Mouse (Mus musculus) MEL (cell line): ENCODE measurements around the gene Coch. TPM values are rescaled to one million over a fixed set of nuclear protein-coding genes. Genes with fewer than 3 reads are reported as not detected.

Experiments used
- DNase-seq: peaks from one replicate; pipeline ENCODE4 v3.0.0; 2011; ENCODE audit warnings: low read depth, low spot score
- H3K27ac ChIP-seq: 2 replicates; pipeline ENCODE4 v1.5.1; 2012; ENCODE audit warnings: low read depth, mild to moderate bottlenecking, control low read depth, low read length, moderate library complexity; ENCODE audit not compliant: control insufficient read depth
- H3K27me3 ChIP-seq, 2 experiments: fragments of 150-350 bp in 1 of 2; sonication (generic) in 1 of 2; 2 replicates each; pipeline ENCODE4 v1.6.1; 2012; ENCODE audit warnings: low read length in 2 of 2, mild to moderate bottlenecking in 2 of 2, improper control_type of control experiment in 1 of 2, moderate library complexity in 1 of 2; ENCODE audit not compliant: insufficient read depth in 2 of 2, control insufficient read depth in 1 of 2
- H3K36me3 ChIP-seq, 2 experiments: 2 replicates each; pipeline ENCODE4 v1.6.1; 2012 to 2014; ENCODE audit warnings: low read length in 2 of 2, improper control_type of control experiment in 1 of 2, inconsistent platforms in 1 of 2, mild to moderate bottlenecking in 1 of 2; ENCODE audit not compliant: insufficient read depth in 2 of 2, control insufficient read depth in 1 of 2
- H3K4me1 ChIP-seq, 2 experiments: fragments of 150-350 bp in 1 of 2; sonication (generic) in 1 of 2; 2 replicates each; pipeline ENCODE4 v1.6.1; 2012; ENCODE audit warnings: low read length in 2 of 2, improper control_type of control experiment in 1 of 2, mild to moderate bottlenecking in 1 of 2; ENCODE audit not compliant: insufficient read depth in 2 of 2, control insufficient read depth in 1 of 2
- H3K4me3 ChIP-seq, 2 experiments: fragments of 150-350 bp in 1 of 2; sonication (generic) in 1 of 2; 2 replicates each; pipeline ENCODE4 v1.5.1; 2012; ENCODE audit warnings: low read depth in 2 of 2, low read length in 2 of 2, mild to moderate bottlenecking in 2 of 2, moderate library complexity in 2 of 2, control low read depth in 1 of 2, improper control_type of control experiment in 1 of 2; ENCODE audit not compliant: control insufficient read depth in 1 of 2, insufficient read depth in 1 of 2
- H3K79me2 ChIP-seq: 2 replicates; pipeline ENCODE4 v1.6.1; 2012; ENCODE audit warnings: mild to moderate bottlenecking, low read length, moderate library complexity; ENCODE audit not compliant: control insufficient read depth, poor library complexity, insufficient read depth
- H3K9ac ChIP-seq: 2 replicates; pipeline ENCODE4 v1.6.1; 2012; ENCODE audit warnings: low read depth, mild to moderate bottlenecking, control low read depth, low read length, moderate library complexity; ENCODE audit not compliant: control insufficient read depth, poor library complexity, severe bottlenecking
- H3K9me3 ChIP-seq: fragments of 150-350 bp; sonication (generic); replicated peaks from 2 replicates; pipeline ENCODE4 v1.6.1; 2012; ENCODE audit warnings: mild to moderate bottlenecking, low read length, improper control_type of control experiment, moderate library complexity; ENCODE audit not compliant: insufficient read depth
- CHD1 ChIP-seq: IDR thresholded peaks from 2 replicates; pipeline ENCODE4 v1.6.1; 2012; ENCODE audit warnings: low read depth, mild to moderate bottlenecking, inconsistent platforms, low read length, improper control_type of control experiment
- CTCF ChIP-seq, 3 experiments: IDR thresholded peaks in 2 of 3; conservative IDR thresholded peaks in 1 of 3; 2 replicates each; pipeline ENCODE4 v1.5.1; 2011 to 2012; ENCODE audit warnings: low read length in 3 of 3, low read depth in 2 of 3, mild to moderate bottlenecking in 2 of 3, improper control_type of control experiment in 1 of 3, inconsistent platforms in 1 of 3, mixed read lengths in 1 of 3, moderate library complexity in 1 of 3; ENCODE audit not compliant: control insufficient read depth in 1 of 3, insufficient read depth in 1 of 3, poor library complexity in 1 of 3, severe bottlenecking in 1 of 3
- EP300 ChIP-seq, 2 experiments: IDR thresholded peaks; 2 replicates each; pipeline ENCODE4 v1.6.1; 2011; ENCODE audit warnings: improper control_type of control experiment in 2 of 2, low read length in 2 of 2, low read depth in 1 of 2, mild to moderate bottlenecking in 1 of 2
- KAT2A ChIP-seq: conservative IDR thresholded peaks from 2 replicates; pipeline ENCODE4 v1.6.1; 2012; ENCODE audit warnings: low read depth, low read length, improper control_type of control experiment, inconsistent platforms
- MEF2A ChIP-seq: IDR thresholded peaks from 2 replicates; pipeline ENCODE4 v1.6.1; 2014; ENCODE audit warnings: low read depth, mild to moderate bottlenecking, inconsistent platforms, low read length, improper control_type of control experiment; ENCODE audit not compliant: poor library complexity, insufficient replicate concordance, severe bottlenecking; ENCODE audit errors: extremely low read depth
- MXI1 ChIP-seq: IDR thresholded peaks from 2 replicates; pipeline ENCODE4 v1.6.1; 2011; ENCODE audit warnings: mild to moderate bottlenecking, low read depth, low read length, improper control_type of control experiment
- MYB ChIP-seq: IDR thresholded peaks from 2 replicates; pipeline ENCODE4 v1.6.1; 2011; ENCODE audit warnings: mild to moderate bottlenecking, low read depth, low read length, improper control_type of control experiment
- MYC ChIP-seq: IDR thresholded peaks from 2 replicates; pipeline ENCODE4 v1.6.1; 2011; ENCODE audit warnings: low read depth, mild to moderate bottlenecking, low read length, improper control_type of control experiment, moderate library complexity
- NRF1 ChIP-seq: IDR thresholded peaks from 2 replicates; pipeline ENCODE4 v1.6.1; 2014; ENCODE audit warnings: low read depth, mild to moderate bottlenecking, inconsistent platforms, low read length, improper control_type of control experiment, moderate library complexity; ENCODE audit not compliant: poor library complexity, insufficient read depth, severe bottlenecking
- POLR2A ChIP-seq, 2 experiments: IDR thresholded peaks; 2 replicates each; pipeline ENCODE4 v1.6.1; 2011 to 2012; ENCODE audit warnings: low read length in 2 of 2, mild to moderate bottlenecking in 2 of 2, control low read depth in 1 of 2, improper control_type of control experiment in 1 of 2, low read depth in 1 of 2, moderate library complexity in 1 of 2; ENCODE audit not compliant: control insufficient read depth in 1 of 2, insufficient read depth in 1 of 2, poor library complexity in 1 of 2
- POLR2AphosphoS2 ChIP-seq: IDR thresholded peaks from 2 replicates; pipeline ENCODE4 v1.6.1; 2011; ENCODE audit warnings: low read length, improper control_type of control experiment
- RAD21 ChIP-seq: IDR thresholded peaks from 2 replicates; pipeline ENCODE4 v1.6.1; 2011; ENCODE audit warnings: mild to moderate bottlenecking, low read depth, low read length, improper control_type of control experiment
- RCOR1 ChIP-seq: IDR thresholded peaks from 2 replicates; pipeline ENCODE4 v1.6.1; 2012; ENCODE audit warnings: low read depth, mild to moderate bottlenecking, inconsistent platforms, low read length, improper control_type of control experiment
- SIN3A ChIP-seq: IDR thresholded peaks from 2 replicates; pipeline ENCODE4 v1.6.1; 2012; ENCODE audit warnings: low read length, improper control_type of control experiment, inconsistent platforms
- SMC3 ChIP-seq: IDR thresholded peaks from 2 replicates; pipeline ENCODE4 v1.6.1; 2011; ENCODE audit warnings: low read depth, low read length, improper control_type of control experiment
- UBTF ChIP-seq: IDR thresholded peaks from 2 replicates; pipeline ENCODE4 v1.6.1; 2012; ENCODE audit warnings: low read depth, mild to moderate bottlenecking, inconsistent platforms, low read length, improper control_type of control experiment, moderate library complexity, borderline replicate concordance; ENCODE audit not compliant: insufficient read depth
- USF1 ChIP-seq: IDR thresholded peaks from 2 replicates; pipeline ENCODE4 v1.6.1; 2014; ENCODE audit warnings: low read depth, mild to moderate bottlenecking, inconsistent platforms, low read length, improper control_type of control experiment, moderate library complexity
- ZC3H11A ChIP-seq: IDR thresholded peaks from 2 replicates; pipeline ENCODE4 v1.6.1; 2012; ENCODE audit warnings: low read depth, mild to moderate bottlenecking, inconsistent platforms, low read length, improper control_type of control experiment
- ZKSCAN1 ChIP-seq: IDR thresholded peaks from 2 replicates; pipeline ENCODE4 v1.6.1; 2012; ENCODE audit warnings: low read depth, mild to moderate bottlenecking, inconsistent platforms, low read length, improper control_type of control experiment, moderate library complexity
- ZNF384 ChIP-seq: IDR thresholded peaks from 2 replicates; pipeline ENCODE4 v1.6.1; 2012; ENCODE audit warnings: low read depth, mild to moderate bottlenecking, inconsistent platforms, low read length, improper control_type of control experiment
- polyA plus RNA-seq, 2 experiments: library from polyadenylated mRNA; stranded (reverse) in 1 of 2; unstranded in 1 of 2; fragments of >175 nt in 1 of 2; fragments of >200 nt in 1 of 2; gene quantifications; 2 replicates each; pipeline versions ENCODE4 v1.2.1 to v1.2.4; 2012; ENCODE audit warnings: low replicate concordance in 2 of 2, low read depth in 1 of 2; ENCODE audit not compliant: insufficient read length in 2 of 2, insufficient read depth in 1 of 2, missing spikeins in 1 of 2
- total RNA-seq: library from RNA; depleted of rRNA; stranded (reverse); fragments of 300-350 nt; gene quantifications from 2 replicates; pipeline ENCODE4 v1.2.3, GENCODE M21; 2012

Gene Coch
- total and polyA plus RNA-seq, 3 experiments: not detected

GRCm38 (mm10) chr12:51603306-51603705 lies 10.2 kb downstream of the Coch start:
- H3K4me3 ChIP-seq: no peak overlapping the region
- H3K79me2 ChIP-seq: no peaks in the 10 kb centered on the region
- H3K27ac ChIP-seq: no peak overlapping the region
- H3K36me3 ChIP-seq: no peaks in the 10 kb centered on the region; a peak in 1 of 4 replicates
- no peaks in the 10 kb centered on the region for H3K27me3 ChIP-seq
- DNase-seq: no peak
- H3K9ac ChIP-seq: no peak overlapping the region
- no peak for TF ChIP-seq ZC3H11A
- TF ChIP-seq SMC3: no peak
- TF ChIP-seq MYC: no peak
- no peak for TF ChIP-seq UBTF
- no peak for TF ChIP-seq POLR2AphosphoS2
- no peak for TF ChIP-seq ZNF384
- no peak for TF ChIP-seq CTCF (IDR thresholded peaks at IDR 0.05 in 2 of 3, conservative IDR thresholded peaks at IDR 0.05 in 1 of 3; ENCODE audit: control insufficient read depth in 1 of 3, insufficient read depth in 1 of 3, low read depth in 2 of 3, low read length in 3 of 3, poor library complexity in 1 of 3, severe bottlenecking in 1 of 3)
- TF ChIP-seq MEF2A: no peak
- no peak for TF ChIP-seq MYB
- H3K4me1 ChIP-seq: no peaks in the 10 kb centered on the region
- H3K9me3 ChIP-seq: no peaks in the 10 kb centered on the region

- no peaks in the 10 kb centered on the region for H3K27me3 ChIP-seq
- no peak for TF ChIP-seq CHD1
- no peak for TF ChIP-seq ZC3H11A
- TF ChIP-seq RAD21: no peak
- TF ChIP-seq MYC: no peak
- no peak for TF ChIP-seq USF1
- no peak for TF ChIP-seq MEF2A
- no peak for TF ChIP-seq POLR2A (IDR thresholded peaks at IDR 0.05; ENCODE audit: control insufficient read depth in 1 of 2, insufficient read depth in 1 of 2, low read depth in 1 of 2, low read length in 2 of 2, poor library complexity in 1 of 2)
- TF ChIP-seq EP300 (IDR thresholded peaks at IDR 0.05; ENCODE audit: low read depth in 1 of 2, low read length in 2 of 2): no peak
- no peak for TF ChIP-seq SIN3A
- no peak for TF ChIP-seq SMC3
- no peak for TF ChIP-seq ZKSCAN1
- no peak for TF ChIP-seq CTCF (IDR thresholded peaks at IDR 0.05 in 2 of 3, conservative IDR thresholded peaks at IDR 0.05 in 1 of 3; ENCODE audit: control insufficient read depth in 1 of 3, insufficient read depth in 1 of 3, low read depth in 2 of 3, low read length in 3 of 3, poor library complexity in 1 of 3, severe bottlenecking in 1 of 3)
- TF ChIP-seq KAT2A: no peak
- TF ChIP-seq NRF1: no peak
- no peak for TF ChIP-seq MXI1
- no peak for TF ChIP-seq RCOR1
- no peak for TF ChIP-seq UBTF
- no peak for DNase-seq
- no peaks in the 10 kb centered on the region for H3K79me2 ChIP-seq
- no peaks in the 10 kb centered on the region for H3K4me1 ChIP-seq
- H3K4me3 ChIP-seq: no peak overlapping the region
- no peaks in the 10 kb centered on the region for H3K9me3 ChIP-seq
- H3K9ac ChIP-seq: no peak overlapping the region
- H3K36me3 ChIP-seq: peaks cover 0 to 6% of the 10 kb centered on the region in 2 experiments; a peak in 2 of 4 replicates
- H3K27ac ChIP-seq: no peak overlapping the region
Measured at GRCm38 (mm10) chr12:51606138-51606537, 13.0 kb downstream of the Coch start.
